Mouse (Mus musculus): Measurements from ENCODE around the gene Map2k2.
"Not testable (repeated sequence)": the region's sequence is repeated elsewhere in the genome, so short reads cannot be mapped to it uniquely, and the experiment has no call there.

Gene Map2k2

GRCm38 (mm10) chr10:81105565-81106112, at the start of gene Map2k2:
Map2k2 (plus strand) TSS chr10:81105915.
- DNase-seq (ENCODE audit: low read depth), result peak; percentile 98

- no peak for DNase-seq (ENCODE audit: low read depth)
Observed at GRCm38 (mm10) chr10:81057406-81058130, 48.1 kb upstream of the Map2k2 start.

- no peak for DNase-seq (ENCODE audit: low read depth)
Observed at GRCm38 (mm10) chr10:81058896-81059295, 46.8 kb upstream of the Map2k2 start.

- peak; percentile 100 for DNase-seq (ENCODE audit: low read depth)
Observed at GRCm38 (mm10) chr10:81059603-81060543, 45.8 kb upstream of the Map2k2 start, which contains the start of gene Sgta. Sgta (minus strand) TSS chr10:81060181.

- DNase-seq (ENCODE audit: low read depth), result no peak
Observed at GRCm38 (mm10) chr10:81062710-81063109, 43.0 kb upstream of the Map2k2 start.

- not testable (repeated sequence) for DNase-seq (ENCODE audit: low read depth)
Observed at GRCm38 (mm10) chr10:81064519-81064918, 41.2 kb upstream of the Map2k2 start.

- DNase-seq (ENCODE audit: low read depth), result no peak
Observed at GRCm38 (mm10) chr10:81068706-81069105, 37.0 kb upstream of the Map2k2 start.

GRCm38 (mm10) chr10:81069836-81070235, 35.9 kb upstream of the Map2k2 start, which contains the start of gene Thop1:
Thop1 (plus strand) TSS chr10:81070035.
- peak; percentile 99 for DNase-seq (ENCODE audit: low read depth)

GRCm38 (mm10) chr10:81072290-81072689, 33.4 kb upstream of the Map2k2 start:
- no peak for DNase-seq (ENCODE audit: low read depth)

- no peak for DNase-seq (ENCODE audit: low read depth)
Observed at GRCm38 (mm10) chr10:81073464-81073863, 32.3 kb upstream of the Map2k2 start.

GRCm38 (mm10) chr10:81075734-81076133, 30.0 kb upstream of the Map2k2 start:
- DNase-seq (ENCODE audit: low read depth), result no peak

- no peak for DNase-seq (ENCODE audit: low read depth)
Observed at GRCm38 (mm10) chr10:81076356-81076755, 29.4 kb upstream of the Map2k2 start.

- DNase-seq (ENCODE audit: low read depth), result no peak
Observed at GRCm38 (mm10) chr10:81077916-81078315, 27.8 kb upstream of the Map2k2 start.

- no peak for DNase-seq (ENCODE audit: low read depth)
Observed at GRCm38 (mm10) chr10:81080008-81080655, 25.6 kb upstream of the Map2k2 start.

- peak; percentile 72 for DNase-seq (ENCODE audit: low read depth)
Observed at GRCm38 (mm10) chr10:81082168-81082960, 23.4 kb upstream of the Map2k2 start.

- peak; percentile 80 for DNase-seq (ENCODE audit: low read depth)
Observed at GRCm38 (mm10) chr10:81087021-81087420, 18.7 kb upstream of the Map2k2 start.

GRCm38 (mm10) chr10:81089216-81089615, 16.5 kb upstream of the Map2k2 start:
- no peak for DNase-seq (ENCODE audit: low read depth)

- DNase-seq (ENCODE audit: low read depth), result no peak
Observed at GRCm38 (mm10) chr10:81090621-81091020, 15.1 kb upstream of the Map2k2 start.

GRCm38 (mm10) chr10:81092465-81093250, 13.1 kb upstream of the Map2k2 start:
- DNase-seq (ENCODE audit: low read depth), result no peak

- DNase-seq (ENCODE audit: low read depth), result no peak
Observed at GRCm38 (mm10) chr10:81094931-81095678, 10.6 kb upstream of the Map2k2 start.

Measured in 416B (cell line).